Mouse (Mus musculus) neural tube, embryonic 14.5 days (tissue): ENCODE results near the gene Klf12. TPM values are rescaled to one million over a fixed set of nuclear protein-coding genes. Genes with fewer than 3 reads are reported as not detected.

ENCODE experiments used
- ATAC-seq: fragments of 200-750 bp; cut with Nextera tagmentation; 2 replicates; pipeline ENCODE4 v1.8.0; 2017; ENCODE audit warnings: low read depth, mild to moderate bottlenecking, moderate TSS enrichment, moderate library complexity
- H3K27ac ChIP-seq: fragments of 300-500 bp; sonication (generic); 2 replicates; pipeline ENCODE4 v1.5.1; 2014; ENCODE audit warnings: low read depth, mild to moderate bottlenecking, control low read depth, low read length, moderate library complexity, mixed read lengths
- H3K27me3 ChIP-seq: fragments of 300-500 bp; sonication (generic); 2 replicates; pipeline ENCODE4 v1.6.1; 2014; ENCODE audit warnings: low read length; ENCODE audit not compliant: control insufficient read depth, insufficient read depth
- H3K36me3 ChIP-seq: fragments of 300-500 bp; sonication (generic); 2 replicates; pipeline ENCODE4 v1.6.1; 2014; ENCODE audit warnings: low read length, mixed read lengths; ENCODE audit not compliant: control insufficient read depth, insufficient read depth
- H3K4me1 ChIP-seq: fragments of 300-500 bp; sonication (generic); 2 replicates; pipeline ENCODE4 v1.6.1; 2014; ENCODE audit warnings: low read length; ENCODE audit not compliant: control insufficient read depth, insufficient read depth
- H3K4me2 ChIP-seq: fragments of 300-500 bp; sonication (generic); 2 replicates; pipeline ENCODE4 v1.6.1; 2014; ENCODE audit warnings: mild to moderate bottlenecking, low read depth, low read length, control low read depth
- H3K4me3 ChIP-seq: fragments of 300-500 bp; sonication (generic); 2 replicates; pipeline ENCODE4 v1.5.1; 2014; ENCODE audit warnings: low read depth, low read length, control low read depth, mixed read lengths
- H3K9ac ChIP-seq: fragments of 300-500 bp; sonication (generic); replicated peaks from 2 replicates; pipeline ENCODE4 v1.6.1; 2014; ENCODE audit warnings: low read depth, mild to moderate bottlenecking, control low read depth, low read length, mixed read lengths
- H3K9me3 ChIP-seq: fragments of 300-500 bp; sonication (generic); 2 replicates; pipeline ENCODE4 v1.6.1; 2016; ENCODE audit warnings: low read length; ENCODE audit not compliant: control insufficient read depth
- WGBS: fragments of 180-500 bp; shearing (Covaris S2); extraction: QIAGEN DNeasy Blood & Tissue Kit; methylation state at CpG from one replicate; pipeline ENCODE4 v1.1.7; 2014; 5-methylcytosine and 5-hydroxymethylcytosine counted together
- polyA plus RNA-seq: library from polyadenylated mRNA; unstranded; fragments of >200 nt; fragmentation: Nextera tagmentation; extraction: Ambion mirVana; gene quantifications from 2 replicates; pipeline ENCODE4 v1.2.1, GENCODE M21; 2014

The Klf12 gene
- polyA plus RNA-seq, 1 experiment from 2014 or later: 43.7 TPM

DNA sequence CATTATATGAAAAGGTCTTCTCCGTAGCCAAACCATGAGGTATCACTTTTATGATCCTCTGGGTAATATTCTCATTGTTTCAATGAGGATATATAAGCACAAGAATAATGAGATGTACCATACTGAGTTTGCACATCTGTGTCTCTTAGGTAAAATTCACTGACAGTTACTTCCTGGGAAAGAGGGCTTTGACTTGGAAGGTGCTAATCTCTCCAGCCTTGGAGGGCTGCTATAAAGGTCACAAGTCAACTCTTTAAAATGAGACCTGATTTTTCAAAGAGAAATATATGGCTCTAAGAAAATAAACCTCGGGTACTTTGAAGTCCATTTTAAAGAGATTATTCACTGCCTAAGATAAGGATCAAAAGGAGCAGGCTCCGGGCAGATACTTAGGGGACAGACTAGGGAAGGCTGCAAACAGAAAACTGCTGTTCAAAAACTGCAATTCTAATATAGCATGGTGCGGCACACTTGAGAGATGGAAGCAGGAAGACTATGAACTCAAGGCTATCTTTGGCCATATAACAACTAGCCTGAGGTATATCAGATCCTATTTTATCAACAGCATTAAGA lies 69.2 kb downstream of the Klf12 start:
- WGBS: 47% methylated on average over 4 of the region's 4 CpGs
- H3K4me2 ChIP-seq: no peak overlapping the region
- H3K9me3 ChIP-seq: no peaks in the 10 kb centered on the region
- H3K27ac ChIP-seq: no peak overlapping the region
- H3K36me3 ChIP-seq: no peaks in the 10 kb centered on the region
- H3K4me3 ChIP-seq: no peak overlapping the region
- H3K27me3 ChIP-seq: no peaks in the 10 kb centered on the region
- H3K9ac ChIP-seq: no peak overlapping the region
- H3K4me1 ChIP-seq: 0 out of 2 replicates have a peak, but pooled peaks cover 3% of the 10 kb centered on the region
- ATAC-seq: no peak

DNA sequence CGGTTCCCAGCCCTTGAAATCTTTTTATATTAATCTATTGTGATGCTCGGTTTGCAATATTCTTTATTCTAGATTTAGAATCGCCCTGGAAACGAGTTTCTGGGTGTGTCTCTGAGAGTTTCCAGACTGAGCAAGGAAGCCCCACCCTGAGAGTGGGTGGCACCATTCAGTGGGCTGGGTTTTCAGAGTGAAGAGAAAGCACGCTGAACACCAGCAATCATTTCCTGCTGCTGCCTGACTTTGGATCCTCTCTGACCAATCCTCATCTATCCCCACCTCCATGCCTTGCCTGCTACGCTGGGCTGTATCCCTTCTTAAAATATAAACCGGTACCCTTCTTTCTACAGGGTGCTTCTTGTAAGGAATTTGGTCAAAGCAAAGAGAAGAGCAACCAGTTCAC lies 71.4 kb downstream of the Klf12 start:
- H3K27me3 ChIP-seq: no peaks in the 10 kb centered on the region
- no peak overlapping the region for H3K9ac ChIP-seq
- no peak for ATAC-seq
- H3K4me2 ChIP-seq: no peak overlapping the region
- 82% methylated on average over 7 of the region's 7 CpGs for WGBS
- H3K27ac ChIP-seq: no peak overlapping the region
- H3K4me1 ChIP-seq: 0 out of 2 replicates have a peak, but pooled peaks cover 6% of the 10 kb centered on the region
- H3K9me3 ChIP-seq: no peaks in the 10 kb centered on the region
- no peaks in the 10 kb centered on the region for H3K36me3 ChIP-seq
- H3K4me3 ChIP-seq: no peak overlapping the region

GRCm38 (mm10) chr14:100211826-100212117 lies 72.7 kb downstream of the Klf12 start:
- Histone ChIP-seq H3K4me1 (0 out of 2 replicates have a peak, but pooled peaks cover 6% of the 10 kb centered on the region), H3K9ac (no peak overlapping the region), H3K36me3 (no peaks in the 10 kb centered on the region), H3K27me3 (no peaks in the 10 kb centered on the region), H3K4me3 (no peak overlapping the region), H3K9me3 (no peaks in the 10 kb centered on the region), H3K27ac (no peak overlapping the region), H3K4me2 (no peak overlapping the region)
- no peak for ATAC-seq
- 57% methylated on average over 4 of the region's 4 CpGs for WGBS

DNA sequence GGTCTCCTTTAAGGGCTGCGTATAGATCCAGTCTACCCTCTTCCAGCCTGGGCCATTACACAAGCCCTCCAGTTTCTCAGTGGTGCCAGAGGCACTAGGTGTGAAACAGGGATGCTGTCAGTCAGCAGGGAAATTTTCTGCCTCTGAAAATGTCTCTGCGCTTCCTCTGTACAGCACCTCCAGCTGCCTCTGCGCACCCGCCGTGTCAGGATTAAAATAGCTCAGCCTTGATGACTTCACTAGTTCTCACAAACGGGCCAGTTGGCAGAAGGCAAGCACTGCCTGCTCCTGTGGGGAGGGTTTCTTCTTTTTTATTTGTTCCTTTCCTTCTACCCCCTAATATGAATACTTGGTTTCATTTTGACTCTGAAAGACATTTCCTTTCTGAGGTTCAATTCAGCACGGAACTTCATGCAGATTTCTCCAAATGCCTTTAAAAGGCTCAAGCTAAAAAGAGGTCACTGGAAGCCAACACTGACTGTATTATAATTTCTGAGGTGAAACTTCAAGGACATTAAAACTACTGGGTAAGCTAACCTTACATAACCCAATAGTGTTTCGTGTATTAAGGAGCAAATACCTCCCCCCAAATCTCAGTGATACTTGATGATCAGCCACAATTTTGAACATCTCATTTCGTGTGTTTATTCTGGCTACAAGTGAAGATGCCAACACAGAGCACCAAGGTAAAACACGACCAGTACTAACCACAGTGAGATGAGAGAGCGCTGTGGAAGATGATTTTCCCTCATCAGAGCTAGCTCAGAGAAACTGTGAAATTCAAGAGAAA lies 73.2 kb downstream of the Klf12 start:
- Histone ChIP-seq H3K27me3 (no peaks in the 10 kb centered on the region), H3K9me3 (no peaks in the 10 kb centered on the region), H3K4me2 (no peak overlapping the region), H3K36me3 (no peaks in the 10 kb centered on the region), H3K4me3 (no peak overlapping the region), H3K4me1 (0 out of 2 replicates have a peak, but pooled peaks cover 6% of the 10 kb centered on the region), H3K9ac (no peak overlapping the region), H3K27ac (no peak overlapping the region)
- 72% methylated on average over 11 of the region's 11 CpGs for WGBS
- ATAC-seq: peak; percentile 12; the same call in 1 of the 2 replicates

DNA sequence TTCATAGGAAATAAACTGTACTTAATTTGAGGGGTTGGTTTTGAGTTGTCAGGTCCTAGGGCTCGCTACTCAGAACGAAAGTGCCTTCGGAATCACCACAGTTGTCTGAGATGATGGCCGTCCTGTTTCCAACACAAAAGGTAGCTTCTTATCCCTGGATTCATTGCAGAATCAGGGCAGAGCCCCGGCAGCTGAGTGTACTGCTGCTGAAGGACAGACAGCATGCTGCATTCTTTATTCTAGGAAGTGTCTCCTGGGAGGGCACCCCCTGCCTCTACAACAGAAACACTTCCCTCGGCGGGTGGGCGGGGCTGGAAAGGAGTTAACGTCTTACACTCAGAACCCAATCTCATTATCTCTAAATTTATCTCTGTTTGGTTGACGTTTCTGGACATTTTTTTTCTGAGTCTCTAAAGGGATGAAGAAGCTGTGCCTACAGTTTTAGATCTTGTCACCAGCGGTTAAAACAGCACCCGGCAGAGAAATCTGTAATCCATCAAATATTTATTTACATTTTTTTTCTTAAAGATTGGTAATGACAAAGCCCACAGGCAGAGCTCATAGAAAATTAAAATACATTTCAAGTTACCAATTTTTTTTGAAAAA lies 74.6 kb downstream of the Klf12 start:
- no peaks in the 10 kb centered on the region for H3K27me3 ChIP-seq
- no peak overlapping the region for H3K4me3 ChIP-seq
- WGBS: 28% methylated on average over 12 of the region's 12 CpGs
- H3K9ac ChIP-seq: no peak overlapping the region
- H3K4me2 ChIP-seq: no peak overlapping the region
- no peaks in the 10 kb centered on the region for H3K9me3 ChIP-seq
- H3K27ac ChIP-seq: no peak overlapping the region
- no peak for ATAC-seq
- H3K4me1 ChIP-seq: 0 out of 2 replicates have a peak, but pooled peaks cover 6% of the 10 kb centered on the region
- H3K36me3 ChIP-seq: no peaks in the 10 kb centered on the region

DNA sequence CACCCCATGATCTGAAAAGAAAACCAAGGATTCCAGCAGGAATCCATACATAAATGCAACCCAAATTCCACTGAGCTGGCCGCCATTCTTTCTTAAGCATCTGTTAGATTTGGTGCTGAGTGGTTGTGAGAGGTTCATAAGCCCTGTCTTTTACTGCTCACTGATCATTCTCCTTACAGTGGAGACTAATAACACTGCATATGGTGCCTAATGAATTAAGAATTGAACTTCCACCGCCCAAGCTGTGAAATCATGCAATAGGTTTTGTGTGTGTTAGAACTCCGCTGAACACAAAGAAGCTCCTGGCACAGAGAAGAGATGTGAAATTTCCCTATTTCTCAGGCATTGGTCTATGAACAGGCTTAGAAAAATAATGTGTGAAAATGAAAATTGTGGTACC lies 77.4 kb downstream of the Klf12 start:
- no peaks in the 10 kb centered on the region for H3K9me3 ChIP-seq
- no peak for ATAC-seq
- H3K9ac ChIP-seq: no peak overlapping the region
- 0 out of 2 replicates have a peak, but pooled peaks cover 6% of the 10 kb centered on the region for H3K4me1 ChIP-seq
- H3K27me3 ChIP-seq: no peaks in the 10 kb centered on the region
- no peak overlapping the region for H3K4me3 ChIP-seq
- no peaks in the 10 kb centered on the region for H3K36me3 ChIP-seq
- 76% methylated on average over 3 of the region's 3 CpGs for WGBS
- H3K27ac ChIP-seq: no peak overlapping the region
- no peak overlapping the region for H3K4me2 ChIP-seq

DNA sequence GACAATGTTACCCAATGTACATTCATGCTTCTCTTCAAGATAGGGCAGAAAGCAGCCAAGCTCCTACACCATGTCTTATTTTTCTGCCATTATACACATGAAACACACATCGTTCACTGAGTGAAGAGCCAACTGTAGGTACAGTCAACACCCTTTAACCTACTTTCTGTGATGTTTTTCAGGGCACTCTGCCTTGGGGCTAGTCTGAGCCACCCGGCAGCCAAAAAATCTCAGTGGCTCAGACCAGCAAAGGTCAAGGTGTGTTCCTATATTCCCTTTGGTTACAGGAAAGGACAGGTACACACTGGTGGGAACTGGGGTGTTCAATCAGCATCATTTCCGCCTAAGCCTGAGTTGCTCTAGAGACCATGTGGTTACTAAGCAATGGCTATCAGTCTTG lies 78.3 kb downstream of the Klf12 start:
- Histone ChIP-seq H3K9ac (no peak overlapping the region), H3K27ac (no peak overlapping the region), H3K4me2 (no peak overlapping the region), H3K27me3 (no peaks in the 10 kb centered on the region), H3K4me1 (0 out of 2 replicates have a peak, but pooled peaks cover 6% of the 10 kb centered on the region), H3K9me3 (no peaks in the 10 kb centered on the region), H3K4me3 (no peak overlapping the region), H3K36me3 (no peaks in the 10 kb centered on the region)
- no peak for ATAC-seq
- WGBS: 94% methylated on average over 3 of the region's 3 CpGs

- no peak overlapping the region for H3K4me2 ChIP-seq
- no peaks in the 10 kb centered on the region for H3K9me3 ChIP-seq
- H3K27ac ChIP-seq: no peak overlapping the region
- H3K4me3 ChIP-seq: no peak overlapping the region
- 89% methylated on average over 6 of the region's 6 CpGs for WGBS
- ATAC-seq: no peak
- no peaks in the 10 kb centered on the region for H3K36me3 ChIP-seq
- H3K27me3 ChIP-seq: no peaks in the 10 kb centered on the region
- H3K9ac ChIP-seq: no peak overlapping the region
- H3K4me1 ChIP-seq: no peaks in the 10 kb centered on the region
These were observed 84.3 kb downstream of the Klf12 start for GRCm38 (mm10) chr14:100200058-100200688.

- no peak for ATAC-seq
- H3K9ac ChIP-seq: no peak overlapping the region
- H3K36me3 ChIP-seq: no peaks in the 10 kb centered on the region
- H3K4me3 ChIP-seq: no peak overlapping the region
- 97% methylated on average over 4 of the region's 4 CpGs for WGBS
- no peaks in the 10 kb centered on the region for H3K4me1 ChIP-seq
- no peaks in the 10 kb centered on the region for H3K9me3 ChIP-seq
- H3K27me3 ChIP-seq: no peaks in the 10 kb centered on the region
- no peak overlapping the region for H3K27ac ChIP-seq
- H3K4me2 ChIP-seq: no peak overlapping the region
These were observed 85.8 kb downstream of the Klf12 start for GRCm38 (mm10) chr14:100198636-100199035.
